Comparison of ENCODE assay signal across 10 mouse cellular contexts in the genomic region with DNA sequence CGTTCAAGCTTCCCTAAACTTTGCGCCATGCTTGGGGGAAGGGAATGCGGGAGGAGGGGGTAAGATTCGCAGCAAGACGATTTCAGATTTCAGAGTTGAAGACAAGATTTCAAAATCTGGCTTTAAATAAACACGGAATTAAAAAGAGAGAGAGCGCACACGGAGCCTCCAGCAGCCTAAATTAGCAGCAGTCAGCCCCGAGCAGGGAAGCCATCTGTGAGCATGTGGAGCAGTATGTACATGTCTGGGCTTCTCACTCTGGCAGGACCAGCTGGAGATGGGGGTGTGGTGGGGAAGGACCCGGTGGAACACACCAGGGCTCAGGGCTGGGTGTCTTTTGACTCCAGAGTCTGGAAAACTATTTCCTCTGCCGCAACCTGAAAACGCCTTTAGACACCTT. TPM values are rescaled to one million over a fixed set of nuclear protein-coding genes. Genes with fewer than 3 reads are reported as not detected.
A peak's percentile ranks its signal among the peaks of the same experiment; 100 is the strongest.
DNase-seq lines count a peak whose midpoint lies in the region.
"Had no signal": no experiment of that assay in that cellular context is flagged by ENCODE, and none has a peak within 500 bp of the region (broad histone marks: within the 10 kb centered on the region; RNA-seq: fewer than 3 reads in every experiment).

No protein-coding gene starts in this region.

- DNase-seq in heart, embryonic 10.5 days (ENCODE audit: low spot score), result no peak
- DNase-seq in heart, adult 18-20 months, result no peak
- DNase-seq in urinary bladder, postnatal 14 days (ENCODE audit: low spot score), result peak; percentile 53
- no peak for DNase-seq in urinary bladder, adult 2 months (ENCODE audit: low spot score)
- DNase-seq in left cerebral cortex, adult 8-10 months (ENCODE audit: low spot score in 2 of 2), result peak; percentile 50 to 89
- peak; percentile 92 for DNase-seq in telencephalon, adult 2 months (ENCODE audit: low read depth, low spot score)
- DNase-seq in embryo, embryonic 9.5 days (ENCODE audit: extremely low spot score), result no peak
- DNase-seq in kidney, postnatal 4 days, result no peak
- DNase-seq: lung, adult 2 months had no signal

- H3K36me3 ChIP-seq in heart, embryonic 10.5 days, result no peaks in the 10 kb centered on the region
- H3K36me3 ChIP-seq: heart, embryonic 15.5 days had no signal

- H3K4me3 ChIP-seq in heart, embryonic 10.5 days, result no peak overlapping the region; the same call in 1 of the 2 replicates
- H3K4me3 ChIP-seq: heart, embryonic 15.5 days had no signal

- no peaks in the 10 kb centered on the region for H3K9me3 ChIP-seq in heart, embryonic 10.5 days
- H3K9me3 ChIP-seq: heart, embryonic 15.5 days had no signal

- WGBS in heart, embryonic 10.5 days, result 53% methylated on average over 12 of the region's 12 CpGs

- 0 out of 2 replicates have a peak overlapping the region, but pooled peaks have one; percentile 33 for H3K27ac ChIP-seq in heart, embryonic 10.5 days
- H3K27ac ChIP-seq: heart, embryonic 15.5 days had no signal

- peaks cover 68% of the 10 kb centered on the region for H3K4me1 ChIP-seq in heart, embryonic 10.5 days

- H3K27me3 ChIP-seq in heart, embryonic 10.5 days (ENCODE audit: insufficient read depth, poor library complexity, severe bottlenecking), result peaks cover 56% of the 10 kb centered on the region

RNA-seq across cellular contexts. Expression of gene Baiap2, which starts 5.3 kb away (rescaled TPM):
- 11.6 and 13.1 TPM in 2 replicates for polyA plus RNA-seq in heart, embryonic 10.5 days (2016; fragmentation: Nextera tagmentation; extraction: Ambion mirVana)
- total RNA-seq in heart, adult 18-20 months (2021), result 10 to 100 TPM in 1 of 2 experiments, 1 to 10 TPM in 1; 6.5 to 10.7 TPM
- 35.1 and 39.0 TPM in 2 replicates for polyA plus RNA-seq in urinary bladder, adult 2 months (2012; rRNA removed)
- 100 to 1,000 TPM; 214 to 238 (median 219) TPM for total RNA-seq in left cerebral cortex, adult 8-10 months (2022)

RNA-seq across cellular contexts. Expression of gene Chmp6, which starts 24.0 kb away (rescaled TPM):
- 86.7 and 96.6 TPM in 2 replicates for polyA plus RNA-seq in heart, embryonic 10.5 days (2016; fragmentation: Nextera tagmentation; extraction: Ambion mirVana)
- total RNA-seq in heart, adult 18-20 months (2021), result 10 to 100 TPM; 27.8 to 30.2 TPM
- 35.3 and 38.0 TPM in 2 replicates for polyA plus RNA-seq in urinary bladder, adult 2 months (2012; rRNA removed)
- 10 to 100 TPM; 39.5 to 43.1 (median 41.9) TPM for total RNA-seq in left cerebral cortex, adult 8-10 months (2022)

Comparison
In these comparisons a context has a peak if more than half of its experiments do, and no peak if none do; other contexts are left out.
1. DNase-seq: peak in urinary bladder, postnatal 14 days (single experiment), left cerebral cortex, adult 8-10 months (2 of 2) and telencephalon, adult 2 months (single experiment); none in heart, embryonic 10.5 days (single experiment), heart, adult 18-20 months (0 of 2), urinary bladder, adult 2 months (single experiment), embryo, embryonic 9.5 days (single experiment) and kidney, postnatal 4 days (0 of 2).
2. RNA of gene Baiap2, which starts 5.3 kb away (total RNA-seq): 214 to 238 TPM in left cerebral cortex, adult 8-10 months; 6.5 to 10.7 TPM in heart, adult 18-20 months; every median in the first group is over 10 times any median in the second.